Mouse (Mus musculus) frontal cortex, postnatal 36 days (tissue): ENCODE data around the gene Pphln1.

Source experiments
- DNase-seq, 2 experiments: peaks; one replicate each; pipeline ENCODE4 v3.0.0; 2022; ENCODE audit warnings: low spot score in 2 of 2

Pphln1 gene

GRCm38 (mm10) chr15:93502703-93503102, 104.6 kb downstream of the Pphln1 start:
- no peak for DNase-seq

GRCm38 (mm10) chr15:93503201-93503745, 105.1 kb downstream of the Pphln1 start:
- DNase-seq = no peak

- no peak for DNase-seq
These were observed 106.7 kb downstream of the Pphln1 start for GRCm38 (mm10) chr15:93504808-93505207.

- no peak for DNase-seq
These were observed 112.7 kb downstream of the Pphln1 start for GRCm38 (mm10) chr15:93510690-93511336.

GRCm38 (mm10) chr15:93512437-93512836, 114.3 kb downstream of the Pphln1 start:
- DNase-seq = no peak

GRCm38 (mm10) chr15:93513939-93514341, 115.8 kb downstream of the Pphln1 start:
- DNase-seq = no peak

- DNase-seq = no peak
These were observed 117.2 kb downstream of the Pphln1 start for GRCm38 (mm10) chr15:93515316-93515715.

GRCm38 (mm10) chr15:93517022-93517565, 118.9 kb downstream of the Pphln1 start:
- DNase-seq = no peak

- DNase-seq = no peak
These were observed 120.2 kb downstream of the Pphln1 start for GRCm38 (mm10) chr15:93518143-93518902.

GRCm38 (mm10) chr15:93518941-93519835, 121.0 kb downstream of the Pphln1 start:
- peak; percentile 74 to 77 for DNase-seq

- no peak for DNase-seq
These were observed 122.0 kb downstream of the Pphln1 start for GRCm38 (mm10) chr15:93519836-93520826.

- DNase-seq = no peak
These were observed 123.1 kb downstream of the Pphln1 start for GRCm38 (mm10) chr15:93521088-93521786.

- no peak for DNase-seq
These were observed 123.6 kb downstream of the Pphln1 start for GRCm38 (mm10) chr15:93521787-93522180.

- DNase-seq = no peak
These were observed 127.3 kb downstream of the Pphln1 start for GRCm38 (mm10) chr15:93525305-93525917.

- DNase-seq = no peak
These were observed 131.9 kb downstream of the Pphln1 start for GRCm38 (mm10) chr15:93529831-93530702.

- DNase-seq = no peak
These were observed 132.5 kb downstream of the Pphln1 start for GRCm38 (mm10) chr15:93530703-93531032.

- no peak for DNase-seq
These were observed 138.0 kb downstream of the Pphln1 start for GRCm38 (mm10) chr15:93536191-93536590.

GRCm38 (mm10) chr15:93537745-93538144, 139.6 kb downstream of the Pphln1 start:
- DNase-seq = no peak
